Mouse (Mus musculus): Measurements from ENCODE around the gene Gsc2.

Gsc2 gene

GRCm38 (mm10) chr16:17922163-17922538, 7.3 kb upstream of the Gsc2 start:
- DNase-seq (ENCODE audit: low spot score in 2 of 2), result no peak

DNA sequence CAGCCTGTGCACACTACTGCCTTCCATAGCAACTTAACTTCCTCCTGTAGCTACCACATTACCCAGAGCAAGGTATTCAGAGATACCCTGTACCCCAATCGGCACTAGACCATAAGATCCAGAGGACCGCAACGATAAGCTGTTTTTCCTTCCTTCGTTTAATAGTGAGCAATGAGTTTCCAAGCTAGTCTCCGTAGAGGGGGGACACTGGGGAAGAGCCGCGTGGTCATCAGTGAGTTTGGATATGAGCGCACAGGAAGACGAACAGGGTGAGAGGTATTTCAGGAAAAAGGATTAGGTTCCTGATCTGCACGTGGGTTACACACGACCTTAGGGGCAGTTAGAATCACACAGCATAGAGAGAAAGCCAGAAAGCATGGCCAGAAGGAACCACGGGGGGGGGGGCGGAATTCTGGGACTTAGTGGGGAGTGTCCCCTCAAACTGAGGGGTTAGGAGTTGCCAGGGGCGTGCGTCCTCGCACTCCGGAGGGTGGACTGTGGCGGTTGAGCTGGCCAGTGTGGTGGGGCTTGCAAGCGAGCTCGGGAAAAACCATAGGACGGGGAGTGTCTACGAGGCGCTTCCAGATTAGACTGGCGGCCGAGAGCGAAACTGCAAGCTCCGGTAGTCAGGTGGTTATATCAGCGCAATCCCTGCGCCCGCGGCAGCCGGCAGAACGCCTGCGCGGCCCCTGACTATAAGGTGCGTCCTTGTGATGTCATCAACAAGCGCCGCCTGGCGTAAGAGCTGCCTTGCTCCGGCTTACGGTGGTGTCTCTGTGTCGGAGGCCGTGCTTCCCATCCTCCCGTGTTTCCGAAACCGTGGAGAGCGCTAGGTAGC, 6.7 kb upstream of the Gsc2 start:
- peak; percentile 91 to 93 for DNase-seq (ENCODE audit: low spot score in 2 of 2)

- DNase-seq (ENCODE audit: low spot score in 2 of 2), result no peak
These were observed 5.7 kb upstream of the Gsc2 start for GRCm38 (mm10) chr16:17920586-17920985.

- peak; percentile 83 to 91 for DNase-seq (ENCODE audit: low spot score in 2 of 2)
These were observed 3.7 kb downstream of the Gsc2 start, which contains the start of gene Ess2 for GRCm38 (mm10) chr16:17911052-17911595. Gene Ess2 (minus strand): TSS chr16:17911348.

DNA sequence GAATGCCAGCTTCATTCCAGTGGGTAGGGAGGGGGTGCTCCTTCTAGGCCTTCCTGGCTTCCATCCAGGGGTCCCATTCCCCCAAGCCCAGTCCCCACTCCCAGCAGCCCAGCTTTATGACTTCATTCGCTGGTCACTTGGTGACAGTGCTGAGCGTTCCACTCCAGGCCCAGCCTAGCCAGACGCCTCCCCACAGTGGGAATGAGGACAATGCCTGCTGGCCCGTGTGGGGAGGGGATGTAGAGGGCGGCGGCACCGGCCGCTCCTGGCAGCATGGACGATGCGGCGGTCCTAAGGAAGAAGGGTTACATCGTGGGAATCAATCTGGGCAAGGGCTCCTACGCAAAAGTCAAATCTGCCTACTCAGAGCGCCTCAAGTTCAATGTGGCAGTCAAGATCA, 16.4 kb downstream of the Gsc2 start, which contains the start of the genes Dgcr2 and Tssk2:
Gene Dgcr2, minus strand, starts transcription at position 101 of the 400 bp plus-strand sequence.
Gene Tssk2, plus strand, starts transcription at position 176 of the 400 bp plus-strand sequence.
- no peak for DNase-seq (ENCODE audit: low spot score in 2 of 2)

DNA sequence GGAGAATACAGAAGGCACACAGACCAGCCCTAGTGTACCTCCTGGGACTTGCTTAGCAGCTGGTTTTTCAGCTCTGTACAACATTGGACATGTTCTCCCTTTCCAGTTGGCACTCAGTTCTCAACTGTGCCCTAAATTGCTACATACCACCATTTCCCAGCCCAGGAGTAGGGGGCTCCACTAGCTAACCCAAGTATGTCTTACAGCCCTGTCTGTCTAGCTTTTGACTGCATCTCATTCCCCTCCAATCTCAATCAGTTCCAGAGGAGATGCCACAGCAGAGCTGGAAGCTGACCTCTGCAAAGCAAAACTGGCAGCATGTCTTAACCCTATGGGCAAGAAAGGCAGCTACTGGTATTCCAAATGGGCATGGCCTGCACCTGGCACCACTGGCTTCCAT, 18.8 kb downstream of the Gsc2 start:
- DNase-seq (ENCODE audit: low spot score in 2 of 2), result no peak

DNA sequence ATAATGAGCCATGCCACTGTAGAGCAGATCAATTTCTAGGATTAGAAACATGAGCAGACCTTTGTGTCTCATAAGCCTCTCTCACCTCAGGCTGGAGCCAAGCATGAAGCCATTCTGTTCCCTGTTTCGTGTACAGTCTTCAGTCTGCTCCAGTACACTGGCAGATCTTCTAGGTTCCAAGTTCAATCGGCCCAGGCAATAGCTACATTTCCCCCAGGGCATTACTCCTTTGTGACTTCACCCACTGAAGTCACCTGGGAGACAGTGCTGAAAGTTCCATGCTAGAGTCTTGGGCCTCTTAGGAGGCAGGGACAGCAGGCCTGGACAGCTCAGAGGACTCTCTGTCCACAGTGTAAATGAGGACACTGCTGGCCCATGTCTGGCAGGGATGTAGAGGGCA, 20.9 kb downstream of the Gsc2 start, which contains the start of gene Tssk1:
Gene Tssk1, plus strand, starts transcription at position 301 of the 400 bp plus-strand sequence.
- DNase-seq (ENCODE audit: low spot score in 2 of 2), result no peak

DNA sequence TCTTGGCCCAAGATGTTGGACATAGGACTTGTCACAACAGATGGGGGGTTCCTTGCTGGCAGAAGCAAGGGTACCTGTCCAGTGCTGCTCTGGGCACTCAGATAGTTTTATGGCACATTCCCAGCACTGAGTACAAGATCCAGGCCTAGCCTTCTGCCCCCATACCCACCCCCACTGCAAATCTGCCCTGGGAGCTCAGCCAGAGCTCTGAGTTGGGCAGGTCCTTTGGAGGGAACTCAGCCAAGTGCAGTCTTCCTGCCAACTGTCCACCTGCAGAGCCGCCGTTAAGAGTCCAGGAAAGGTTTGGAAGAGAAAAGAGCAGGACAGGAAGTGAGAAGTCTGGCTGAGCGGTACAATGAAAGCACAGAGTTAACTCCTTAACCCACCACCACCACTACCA, 22.3 kb downstream of the Gsc2 start:
- no peak for DNase-seq (ENCODE audit: low spot score in 2 of 2)

DNA sequence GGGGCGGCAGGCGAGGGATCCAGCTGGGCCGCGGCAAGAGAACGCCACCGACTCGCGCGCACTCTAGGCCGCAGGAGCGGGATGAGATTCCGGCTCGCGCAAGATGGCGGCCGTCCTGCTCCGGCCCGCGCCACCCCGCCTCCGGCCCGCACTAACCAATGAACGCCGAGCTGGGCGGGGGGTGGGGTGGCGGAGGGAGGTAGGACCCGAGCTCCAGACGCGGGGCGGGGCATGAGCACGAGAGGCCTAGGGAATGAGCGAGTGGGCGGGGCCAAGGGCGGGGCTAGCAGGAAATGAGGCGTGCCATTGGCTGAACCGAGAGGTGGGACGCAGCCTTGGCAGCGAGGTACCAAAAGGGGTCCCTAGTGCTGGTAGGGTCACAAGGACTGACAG, 23.3 kb downstream of the Gsc2 start, which contains the start of gene Gm20518:
Gene Gm20518, minus strand, starts transcription at position 105 of the 393 bp plus-strand sequence.
- peak; percentile 99 to 100 for DNase-seq (ENCODE audit: low spot score in 2 of 2)

DNA sequence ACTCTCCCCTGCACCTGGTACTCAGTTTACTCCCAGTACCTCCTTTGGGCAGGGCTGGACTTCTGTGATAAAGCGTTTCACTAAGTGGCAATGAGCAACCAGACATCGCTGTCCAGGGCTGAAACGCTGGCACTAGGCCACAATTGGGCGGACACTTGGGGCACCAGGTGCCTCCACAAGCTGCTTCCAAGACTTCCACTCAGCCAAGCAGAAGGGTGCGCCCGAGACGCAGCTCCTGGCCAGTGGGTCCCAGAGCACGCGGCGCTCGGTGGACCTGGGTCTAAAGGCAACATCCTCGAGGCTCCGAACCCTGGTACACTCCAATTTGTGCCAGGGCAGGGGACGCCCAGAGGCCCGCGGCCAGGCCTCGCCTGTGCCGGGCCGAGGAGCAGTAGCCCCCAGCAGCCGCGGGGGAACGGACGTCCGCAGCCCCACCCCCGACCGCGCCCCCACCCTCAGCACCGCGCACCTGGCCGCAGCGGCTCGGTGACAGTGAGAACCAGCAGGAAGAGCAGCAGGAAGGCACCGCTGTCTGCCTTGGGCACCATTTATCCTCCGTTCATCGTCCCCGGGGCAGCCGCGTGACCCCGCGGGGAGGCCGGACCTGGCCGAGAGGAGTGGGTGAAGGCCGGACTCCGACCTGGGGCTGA, 23.8 kb downstream of the Gsc2 start:
- DNase-seq (ENCODE audit: low spot score in 2 of 2), result peak; percentile 30 to 33

- DNase-seq (ENCODE audit: low spot score in 2 of 2), result no peak
These were observed 24.5 kb downstream of the Gsc2 start for GRCm38 (mm10) chr16:17890342-17890727.

GRCm38 (mm10) chr16:17889689-17890341, 25.0 kb downstream of the Gsc2 start:
- no peak for DNase-seq (ENCODE audit: low spot score in 2 of 2)

GRCm38 (mm10) chr16:17884116-17884515, 30.7 kb downstream of the Gsc2 start:
- no peak for DNase-seq (ENCODE audit: low spot score in 2 of 2)

DNA sequence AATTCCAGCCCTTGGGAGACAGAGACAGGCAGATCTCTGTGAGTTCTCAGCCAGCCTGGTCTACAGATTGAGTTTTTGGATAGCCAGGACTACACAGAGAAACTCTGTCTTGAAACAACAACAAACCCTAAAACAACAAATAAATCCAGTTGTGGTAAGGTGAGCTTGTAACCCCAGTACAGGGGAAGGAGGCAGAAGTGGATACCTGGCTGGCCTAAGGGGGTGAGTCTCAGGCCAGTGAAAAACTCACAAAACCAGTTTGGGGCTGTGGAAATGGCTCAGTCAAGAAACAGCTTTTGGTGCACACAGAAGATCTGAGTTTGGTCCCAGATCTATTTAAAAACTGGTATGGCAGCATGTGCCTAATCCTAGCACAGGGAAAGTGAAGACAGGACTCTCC, 32.7 kb downstream of the Gsc2 start:
- DNase-seq (ENCODE audit: low spot score in 2 of 2), result no peak

GRCm38 (mm10) chr16:17879571-17879970, 35.3 kb downstream of the Gsc2 start:
- DNase-seq (ENCODE audit: low spot score in 2 of 2), result no peak

DNA sequence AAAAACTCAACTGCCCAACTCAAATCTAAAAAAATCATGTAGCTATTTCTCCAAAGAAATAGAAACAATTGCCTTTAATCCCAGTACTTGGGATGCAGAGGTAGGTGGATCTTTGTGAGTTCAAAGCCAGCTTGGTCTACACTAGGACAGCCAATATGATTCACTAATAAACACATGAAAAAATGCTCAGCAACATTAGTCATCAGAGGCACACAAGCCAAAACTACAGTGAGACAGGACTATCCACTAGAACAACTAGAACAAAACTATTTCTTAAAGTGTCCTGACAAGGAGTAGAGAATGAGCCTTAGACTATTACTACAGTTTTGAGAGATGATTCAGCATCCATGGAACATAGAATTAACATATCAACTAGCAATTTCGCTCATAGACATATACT, 38.8 kb downstream of the Gsc2 start:
- no peak for DNase-seq (ENCODE audit: low spot score in 2 of 2)

GRCm38 (mm10) chr16:17875174-17875573, 39.7 kb downstream of the Gsc2 start:
- DNase-seq (ENCODE audit: low spot score in 2 of 2), result no peak

- no peak for DNase-seq (ENCODE audit: low spot score in 2 of 2)
These were observed 41.9 kb downstream of the Gsc2 start for GRCm38 (mm10) chr16:17872995-17873394.

DNA sequence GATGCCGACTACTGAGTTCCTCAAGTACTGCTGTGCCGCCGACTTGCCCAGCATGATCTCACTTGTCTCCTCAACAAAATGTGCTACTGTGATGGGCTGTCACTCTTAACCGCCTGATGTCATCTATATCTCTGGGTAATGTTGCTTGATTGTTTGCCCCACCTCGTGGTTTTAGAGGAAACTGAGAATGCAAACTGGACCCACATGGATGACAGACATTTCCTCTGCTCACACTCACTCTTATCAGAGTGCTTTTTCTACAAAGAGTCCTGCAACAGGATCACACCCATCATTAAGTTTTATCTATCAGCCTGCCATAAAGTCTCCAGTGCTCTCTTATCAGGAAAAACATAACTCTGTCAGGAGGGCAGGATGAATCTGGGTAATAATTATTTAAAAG, 43.6 kb downstream of the Gsc2 start:
- no peak for DNase-seq (ENCODE audit: low spot score in 2 of 2)

DNA sequence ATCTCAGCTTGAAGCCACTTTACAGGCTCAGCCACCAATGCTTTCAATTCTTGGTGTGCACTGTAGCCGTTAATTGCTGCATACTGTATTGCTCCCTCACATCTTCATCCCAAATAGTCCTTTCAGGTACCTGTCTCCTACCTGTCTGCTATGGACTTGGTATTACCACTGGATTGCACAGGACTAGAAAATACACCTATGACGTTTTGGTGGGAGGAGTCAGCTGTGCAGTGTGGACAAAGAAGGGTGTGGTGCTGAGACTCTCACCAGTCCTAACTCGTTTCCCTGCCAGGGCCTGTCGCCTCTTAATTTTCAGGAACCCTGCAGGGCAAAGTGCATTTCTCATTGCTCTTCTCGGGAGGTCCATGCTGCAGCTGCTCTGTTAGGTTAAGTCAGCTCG, 49.1 kb downstream of the Gsc2 start:
- no peak for DNase-seq (ENCODE audit: low spot score in 2 of 2)

GRCm38 (mm10) chr16:17865293-17865692, 49.6 kb downstream of the Gsc2 start:
- no peak for DNase-seq (ENCODE audit: low spot score in 2 of 2)
